Mouse (Mus musculus): Measurements from ENCODE around the gene Itih5. TPM values are rescaled to one million over a fixed set of nuclear protein-coding genes. Genes with fewer than 3 reads are reported as not detected.

Itih5 gene
- polyA plus RNA-seq, 1 experiment from 2014 or later = 3.2 TPM

DNA sequence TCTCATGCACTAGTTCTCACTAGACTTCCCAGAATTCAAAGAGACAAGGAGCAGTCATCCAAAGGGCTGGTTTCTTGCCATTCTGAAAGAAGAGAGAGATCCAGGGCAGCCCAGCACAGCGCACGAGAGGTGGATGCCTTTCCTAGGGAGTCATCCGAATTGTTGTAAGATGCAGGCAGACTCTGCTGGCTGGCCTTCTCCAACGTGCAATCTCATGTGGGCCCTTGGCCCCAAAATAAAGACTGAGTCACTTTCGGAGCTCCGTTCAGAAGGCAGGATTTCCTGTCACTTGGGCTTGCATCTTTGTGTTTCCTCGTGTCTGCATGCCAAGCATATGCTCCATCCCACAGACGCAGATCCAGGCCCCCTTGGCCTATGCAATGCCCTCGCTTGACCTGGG, 97.1 kb downstream of the Itih5 start:
- DNase-seq (no peak), ATAC-seq (0 out of 2 replicates have a peak, but pooled peaks have one; percentile 17)
- Histone ChIP-seq H3K27me3 (ENCODE audit: insufficient read depth, low read length) (no peaks in the 10 kb centered on the region), H3K27ac (ENCODE audit: low read depth) (no peak overlapping the region), H3K4me1 (ENCODE audit: insufficient read depth) (no peaks in the 10 kb centered on the region), H3K4me3 (ENCODE audit: low read depth, low read length) (no peak overlapping the region), H3K9ac (replicated peaks) (no peak overlapping the region), H3K36me3 (replicated peaks; ENCODE audit: insufficient read depth, low read length) (no peaks in the 10 kb centered on the region), H3K4me2 (ENCODE audit: low read depth, low read length) (no peak overlapping the region), H3K9me3 (ENCODE audit: low read length) (no peaks in the 10 kb centered on the region)
- WGBS (ENCODE audit: insufficient replicate concordance) = 64% methylated on average over 9 of the region's 9 CpGs
- TF ChIP-seq CTCF (IDR thresholded peaks at IDR 0.05; ENCODE audit: low read depth) (no peak), EP300 (IDR thresholded peaks at IDR 0.05; ENCODE audit: low read depth) (no peak)

DNA sequence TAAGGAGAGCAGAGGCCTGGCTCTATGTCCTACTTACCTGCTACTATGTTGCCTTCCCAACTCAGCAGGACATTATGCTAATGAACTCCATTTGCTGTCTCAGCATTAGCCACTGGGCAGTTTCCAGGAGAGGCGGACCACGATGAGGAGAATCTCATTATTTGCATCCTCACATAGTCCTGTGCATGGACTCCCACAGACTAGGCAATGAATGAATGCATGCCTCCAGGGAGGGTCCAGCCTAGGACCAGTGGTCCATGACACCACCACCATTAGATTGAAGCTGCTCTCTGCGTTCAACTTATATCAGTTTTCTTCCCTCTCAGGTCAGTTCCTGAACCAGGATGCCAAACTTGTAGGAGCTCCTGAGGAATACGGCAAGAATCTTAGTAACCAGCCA, 97.6 kb downstream of the Itih5 start:
- no peak for TF ChIP-seq EP300 (IDR thresholded peaks at IDR 0.05; ENCODE audit: low read depth)
- TF ChIP-seq CTCF (IDR thresholded peaks at IDR 0.05; ENCODE audit: low read depth) = no peak
- no peak overlapping the region for H3K4me3 ChIP-seq (ENCODE audit: low read depth, low read length)
- no peak for ATAC-seq
- H3K9ac ChIP-seq (replicated peaks) = no peak overlapping the region
- H3K27me3 ChIP-seq (ENCODE audit: insufficient read depth, low read length) = no peaks in the 10 kb centered on the region
- H3K4me2 ChIP-seq (ENCODE audit: low read depth, low read length) = no peak overlapping the region
- WGBS (ENCODE audit: insufficient replicate concordance) = 76% methylated on average over 4 of the region's 4 CpGs
- no peaks in the 10 kb centered on the region for H3K4me1 ChIP-seq (ENCODE audit: insufficient read depth)
- H3K36me3 ChIP-seq (replicated peaks; ENCODE audit: insufficient read depth, low read length) = no peaks in the 10 kb centered on the region
- no peak for DNase-seq
- H3K27ac ChIP-seq (ENCODE audit: low read depth) = no peak overlapping the region
- no peaks in the 10 kb centered on the region for H3K9me3 ChIP-seq (ENCODE audit: low read length)

GRCm38 (mm10) chr2:10251466-10251865, 98.1 kb downstream of the Itih5 start:
- H3K9ac ChIP-seq (replicated peaks) = no peak overlapping the region
- no peaks in the 10 kb centered on the region for H3K4me1 ChIP-seq (ENCODE audit: insufficient read depth)
- TF ChIP-seq CTCF (IDR thresholded peaks at IDR 0.05; ENCODE audit: low read depth) (no peak), EP300 (IDR thresholded peaks at IDR 0.05; ENCODE audit: low read depth) (no peak)
- no peak overlapping the region for H3K4me3 ChIP-seq (ENCODE audit: low read depth, low read length)
- H3K27me3 ChIP-seq (ENCODE audit: insufficient read depth, low read length) = no peaks in the 10 kb centered on the region
- 78% methylated on average over 9 of the region's 9 CpGs for WGBS (ENCODE audit: insufficient replicate concordance)
- H3K36me3 ChIP-seq (replicated peaks; ENCODE audit: insufficient read depth, low read length) = no peaks in the 10 kb centered on the region
- no peaks in the 10 kb centered on the region for H3K9me3 ChIP-seq (ENCODE audit: low read length)
- ATAC-seq (no peak), DNase-seq (no peak)
- no peak overlapping the region for H3K27ac ChIP-seq (ENCODE audit: low read depth)
- H3K4me2 ChIP-seq (ENCODE audit: low read depth, low read length) = no peak overlapping the region

DNA sequence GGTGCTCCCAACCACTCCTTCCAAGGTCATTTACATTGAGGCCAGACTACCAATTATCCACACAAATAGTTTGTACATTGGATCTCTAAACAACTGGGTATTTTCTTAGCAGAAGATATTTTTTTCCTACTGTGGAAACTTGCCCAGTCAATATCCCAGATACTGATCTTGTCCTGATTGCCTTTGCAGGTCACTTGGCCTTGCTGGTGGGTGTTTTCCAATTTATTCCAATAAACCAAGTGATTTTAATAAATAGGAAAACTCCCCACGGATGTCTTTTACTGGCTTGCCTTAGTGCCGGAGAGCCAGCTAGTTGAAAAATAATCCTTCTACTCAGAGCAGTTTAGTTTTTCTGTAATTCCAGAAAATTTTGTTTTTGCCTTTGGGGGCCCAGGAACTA, 98.6 kb downstream of the Itih5 start:
- DNase-seq = no peak
- H3K36me3 ChIP-seq (replicated peaks; ENCODE audit: insufficient read depth, low read length) = no peaks in the 10 kb centered on the region
- WGBS (ENCODE audit: insufficient replicate concordance) = 84% methylated on average over 2 of the region's 2 CpGs
- no peak overlapping the region for H3K9ac ChIP-seq (replicated peaks)
- no peaks in the 10 kb centered on the region for H3K4me1 ChIP-seq (ENCODE audit: insufficient read depth)
- H3K9me3 ChIP-seq (ENCODE audit: low read length) = no peaks in the 10 kb centered on the region
- no peak overlapping the region for H3K27ac ChIP-seq (ENCODE audit: low read depth)
- ATAC-seq = no peak
- TF ChIP-seq CTCF (IDR thresholded peaks at IDR 0.05; ENCODE audit: low read depth) (no peak), EP300 (IDR thresholded peaks at IDR 0.05; ENCODE audit: low read depth) (no peak)
- no peak overlapping the region for H3K4me2 ChIP-seq (ENCODE audit: low read depth, low read length)
- no peaks in the 10 kb centered on the region for H3K27me3 ChIP-seq (ENCODE audit: insufficient read depth, low read length)
- no peak overlapping the region for H3K4me3 ChIP-seq (ENCODE audit: low read depth, low read length)

GRCm38 (mm10) chr2:10253351-10253750, 100.0 kb downstream of the Itih5 start:
- 67% methylated on average over 3 of the region's 3 CpGs for WGBS (ENCODE audit: insufficient replicate concordance)
- DNase-seq = no peak
- Histone ChIP-seq H3K4me2 (ENCODE audit: low read depth, low read length) (no peak overlapping the region), H3K27ac (ENCODE audit: low read depth) (no peak overlapping the region), H3K9ac (replicated peaks) (no peak overlapping the region), H3K4me1 (ENCODE audit: insufficient read depth) (no peaks in the 10 kb centered on the region), H3K27me3 (ENCODE audit: insufficient read depth, low read length) (no peaks in the 10 kb centered on the region), H3K9me3 (ENCODE audit: low read length) (no peaks in the 10 kb centered on the region), H3K36me3 (replicated peaks; ENCODE audit: insufficient read depth, low read length) (no peaks in the 10 kb centered on the region), H3K4me3 (ENCODE audit: low read depth, low read length) (no peak overlapping the region)
- ATAC-seq = no peak
- no peak for TF ChIP-seq EP300 (IDR thresholded peaks at IDR 0.05; ENCODE audit: low read depth)
- no peak for TF ChIP-seq CTCF (IDR thresholded peaks at IDR 0.05; ENCODE audit: low read depth)

- H3K4me3 ChIP-seq (ENCODE audit: low read depth, low read length) = no peak overlapping the region
- no peaks in the 10 kb centered on the region for H3K9me3 ChIP-seq (ENCODE audit: low read length)
- no peak for TF ChIP-seq EP300 (IDR thresholded peaks at IDR 0.05; ENCODE audit: low read depth)
- TF ChIP-seq CTCF (IDR thresholded peaks at IDR 0.05; ENCODE audit: low read depth) = peak; percentile 35
- H3K4me1 ChIP-seq (ENCODE audit: insufficient read depth) = no peaks in the 10 kb centered on the region
- no peak overlapping the region for H3K27ac ChIP-seq (ENCODE audit: low read depth)
- no peaks in the 10 kb centered on the region for H3K36me3 ChIP-seq (replicated peaks; ENCODE audit: insufficient read depth, low read length)
- H3K9ac ChIP-seq (replicated peaks) = no peak overlapping the region
- H3K27me3 ChIP-seq (ENCODE audit: insufficient read depth, low read length) = no peaks in the 10 kb centered on the region
- no peak overlapping the region for H3K4me2 ChIP-seq (ENCODE audit: low read depth, low read length)
- DNase-seq (no peak), ATAC-seq (no peak)
- 66% methylated on average over 5 of the region's 5 CpGs for WGBS (ENCODE audit: insufficient replicate concordance)
Measured at GRCm38 (mm10) chr2:10256949-10257348, 103.6 kb downstream of the Itih5 start.

DNA sequence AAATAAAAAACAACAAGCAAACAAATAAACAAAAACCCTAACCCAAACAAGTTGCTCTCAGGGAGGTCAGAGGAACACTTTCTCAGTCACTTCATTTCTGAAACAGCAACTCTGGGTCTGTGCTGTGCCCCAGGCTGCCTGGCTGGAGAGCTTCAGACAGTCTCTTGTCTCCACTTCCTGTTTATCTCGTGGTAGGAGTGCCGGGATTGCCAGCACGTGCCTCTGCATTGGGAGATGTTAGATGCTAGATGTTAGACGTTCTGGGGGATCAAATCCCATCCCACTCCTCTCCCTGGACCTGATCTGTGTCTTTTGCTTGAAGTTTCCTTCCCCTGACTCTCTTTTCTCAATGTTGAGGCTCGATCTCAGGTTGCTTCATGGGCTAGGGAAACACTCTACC, 104.9 kb downstream of the Itih5 start:
- WGBS (ENCODE audit: insufficient replicate concordance) = 31% methylated on average over 5 of the region's 5 CpGs
- DNase-seq (no peak), ATAC-seq (no peak)

More for the DNA sequence above, 104.9 kb downstream of the Itih5 start:
- Histone ChIP-seq H3K27me3 (ENCODE audit: insufficient read depth, low read length) (no peaks in the 10 kb centered on the region), H3K4me1 (ENCODE audit: insufficient read depth) (no peaks in the 10 kb centered on the region), H3K4me2 (ENCODE audit: low read depth, low read length) (no peak overlapping the region), H3K9ac (replicated peaks) (no peak overlapping the region), H3K27ac (ENCODE audit: low read depth) (no peak overlapping the region), H3K4me3 (ENCODE audit: low read depth, low read length) (no peak overlapping the region), H3K36me3 (replicated peaks; ENCODE audit: insufficient read depth, low read length) (no peaks in the 10 kb centered on the region), H3K9me3 (ENCODE audit: low read length) (no peaks in the 10 kb centered on the region)
- no peak for TF ChIP-seq CTCF (IDR thresholded peaks at IDR 0.05; ENCODE audit: low read depth)
- TF ChIP-seq EP300 (IDR thresholded peaks at IDR 0.05; ENCODE audit: low read depth) = no peak

All from liver, postnatal 0 days (tissue).